Mouse (Mus musculus) layer of hippocampus, adult 9-10 months (tissue): ENCODE measurements at regions not wholly inside any gene's neighbourhood (a gene's known extent, or its start where the extent isn't known, plus 50 kb on each side); places are given as distances from the start of the nearest gene placed in this dataset.
"Not testable (repeated sequence)": the region's sequence is repeated elsewhere in the genome, so short reads cannot be mapped to it uniquely, and the experiment has no call there.

ENCODE experiments used
- DNase-seq: peaks from one replicate; pipeline ENCODE4 v3.0.0; 2022; ENCODE audit warnings: low spot score

GRCm38 (mm10) chr6:7120136-7120535 is 164.3 kb downstream of the Sdhaf3 start:
- peak; percentile 13 for DNase-seq

- no peak for DNase-seq
These were observed 177.2 kb downstream of the Sdhaf3 start for GRCm38 (mm10) chr6:7133042-7133441.

GRCm38 (mm10) chr6:7134062-7134461 is 178.3 kb downstream of the Sdhaf3 start:
- no peak for DNase-seq

DNA sequence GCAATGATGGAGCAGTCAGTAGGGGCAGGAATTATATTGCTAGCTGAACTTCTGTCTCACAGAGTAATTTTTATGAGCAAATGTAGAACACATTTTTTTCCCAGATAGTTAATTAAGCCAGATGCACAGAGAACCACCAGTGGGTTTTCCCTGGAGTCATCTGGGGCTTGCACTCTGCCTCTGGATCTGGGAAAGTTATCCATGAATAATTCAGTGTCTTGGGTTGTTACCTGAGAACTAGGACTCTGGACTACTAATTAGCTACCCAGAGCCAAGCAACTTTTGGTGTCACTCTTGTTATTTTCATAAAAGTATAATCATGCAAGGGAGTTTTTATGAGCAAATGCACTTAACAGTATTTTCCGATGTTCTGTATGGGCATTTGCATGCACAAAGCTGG is 179.1 kb downstream of the Sdhaf3 start:
- DNase-seq: no peak

DNA sequence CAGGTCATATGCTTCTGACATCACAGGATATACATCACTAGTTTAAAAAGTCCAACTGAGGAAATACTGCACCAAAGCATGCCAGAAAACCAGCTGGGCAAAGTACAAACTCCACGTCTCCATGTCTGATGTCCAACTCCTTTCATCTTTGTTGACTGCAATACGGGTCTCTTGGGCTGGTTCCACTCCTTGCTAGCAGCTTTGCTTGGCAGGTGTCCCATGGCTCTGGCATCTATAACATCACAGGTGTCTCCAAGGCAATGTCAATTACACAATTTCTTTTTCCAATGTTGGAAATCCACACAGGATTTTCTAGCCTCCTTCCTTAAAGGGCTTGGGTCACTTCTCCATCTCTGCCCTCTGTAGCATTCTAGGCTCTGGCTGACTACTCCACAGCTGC is 225.9 kb downstream of the Sdhaf3 start:
- DNase-seq: no peak

GRCm38 (mm10) chr6:7199046-7199599 is 243.3 kb downstream of the Sdhaf3 start:
- no peak for DNase-seq

DNA sequence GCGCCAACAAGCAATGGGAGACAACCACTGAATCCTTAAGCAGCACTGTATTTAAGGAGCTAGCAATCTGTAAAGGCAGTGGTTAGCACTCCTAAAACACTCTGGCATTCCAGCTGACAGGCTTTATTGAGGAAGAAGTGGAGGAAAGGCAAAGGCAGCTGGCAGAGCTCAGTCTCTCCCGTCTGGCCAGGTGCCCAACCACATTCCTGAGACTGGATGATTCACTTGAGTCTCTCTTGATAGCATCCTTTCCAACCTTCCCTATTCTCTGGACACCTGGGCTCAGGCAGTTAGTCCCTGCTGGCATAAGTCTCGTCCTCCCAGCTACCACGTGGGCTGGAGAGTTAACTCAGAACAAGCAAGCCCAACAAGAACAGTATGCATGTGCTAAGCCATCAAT is 260.1 kb downstream of the Sdhaf3 start:
- DNase-seq: no peak

GRCm38 (mm10) chr6:7252286-7252685 is 296.5 kb downstream of the Sdhaf3 start:
- DNase-seq: no peak

- no peak for DNase-seq
These were observed 277.2 kb upstream of the Tac1 start for GRCm38 (mm10) chr6:7277431-7277830.

DNA sequence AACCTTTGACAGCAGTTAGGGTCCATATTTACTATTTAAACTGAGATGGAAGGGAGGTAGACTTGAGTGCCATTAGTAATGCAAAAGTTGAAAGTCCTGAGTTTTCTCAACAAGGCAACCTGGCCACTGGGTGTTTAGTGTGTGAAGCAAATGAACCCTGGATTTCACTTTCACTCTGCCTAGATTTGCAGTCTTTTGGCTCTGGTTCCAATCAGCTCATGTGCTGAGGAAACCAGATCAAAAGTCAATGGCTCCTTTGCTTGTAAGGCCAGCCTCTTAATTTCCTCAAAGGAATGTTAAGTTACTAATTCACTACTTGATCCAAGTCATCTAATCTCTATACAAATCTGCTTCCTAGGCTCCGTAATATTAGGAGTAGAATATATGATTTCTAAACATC is 247.7 kb upstream of the Tac1 start:
- no peak for DNase-seq

- DNase-seq: no peak
These were observed 241.2 kb upstream of the Tac1 start for GRCm38 (mm10) chr6:7313496-7313895.

GRCm38 (mm10) chr6:7326974-7327373 is 227.7 kb upstream of the Tac1 start:
- DNase-seq: no peak

- no peak for DNase-seq
These were observed 198.0 kb upstream of the Tac1 start for GRCm38 (mm10) chr6:7356634-7357033.

DNA sequence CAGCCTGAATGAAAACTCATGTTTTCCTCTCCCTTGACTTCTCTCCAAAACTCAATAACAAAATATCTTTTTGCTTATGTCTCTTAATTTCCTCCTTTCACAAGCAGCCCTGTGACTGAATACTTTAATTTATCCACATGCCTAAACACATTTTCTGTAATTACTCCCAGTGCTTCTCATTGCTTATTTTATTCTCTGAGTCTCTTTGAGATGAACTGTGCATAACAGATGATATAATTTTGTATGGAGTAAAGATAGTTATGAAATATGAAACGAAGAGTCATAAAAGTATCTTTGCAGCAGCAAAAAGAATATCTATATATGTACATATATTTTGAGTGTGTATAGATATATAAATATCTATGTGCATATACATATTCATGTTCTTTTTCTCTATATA is 187.5 kb upstream of the Tac1 start:
- DNase-seq: no peak

GRCm38 (mm10) chr6:7374629-7375028 is 180.1 kb upstream of the Tac1 start:
- DNase-seq: no peak

DNA sequence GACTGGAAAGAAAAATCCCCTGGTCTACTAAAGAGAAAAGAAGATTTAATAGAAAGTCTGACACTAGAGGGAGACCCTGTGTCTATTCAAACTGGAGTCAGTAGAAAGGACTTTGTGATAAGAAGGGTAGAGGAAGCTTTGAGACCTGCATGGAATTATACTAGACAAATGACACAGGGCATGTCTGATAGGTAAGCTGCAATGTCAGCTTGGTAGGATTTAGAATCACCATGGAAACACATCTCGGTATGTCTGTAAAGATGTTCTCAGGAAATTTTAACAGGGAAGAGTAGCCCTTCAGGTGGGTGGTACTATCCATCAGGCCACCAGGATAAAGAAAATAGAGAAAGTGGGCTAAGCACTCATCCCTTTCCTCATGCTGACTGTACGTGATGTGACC is 178.8 kb upstream of the Tac1 start:
- no peak for DNase-seq

DNA sequence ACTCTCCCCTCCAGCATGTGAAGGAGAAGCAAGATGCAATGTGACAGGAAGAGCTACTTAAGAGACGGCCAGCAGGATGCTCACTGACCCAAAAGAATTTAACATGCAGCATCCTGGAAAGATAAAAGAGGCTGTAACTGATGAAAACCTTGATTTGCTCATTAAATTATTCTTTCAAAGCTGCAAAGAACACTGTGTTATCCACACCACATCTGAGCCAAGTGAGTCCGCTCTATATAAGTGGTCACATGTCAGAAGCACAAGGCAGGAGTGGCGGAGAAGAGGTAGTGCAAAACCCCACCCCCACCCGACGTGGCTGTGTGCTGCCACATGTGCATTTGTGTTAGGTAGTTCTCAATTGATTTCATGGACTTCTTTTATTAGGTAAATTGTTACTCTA is 176.0 kb upstream of the Tac1 start:
- DNase-seq: no peak

DNA sequence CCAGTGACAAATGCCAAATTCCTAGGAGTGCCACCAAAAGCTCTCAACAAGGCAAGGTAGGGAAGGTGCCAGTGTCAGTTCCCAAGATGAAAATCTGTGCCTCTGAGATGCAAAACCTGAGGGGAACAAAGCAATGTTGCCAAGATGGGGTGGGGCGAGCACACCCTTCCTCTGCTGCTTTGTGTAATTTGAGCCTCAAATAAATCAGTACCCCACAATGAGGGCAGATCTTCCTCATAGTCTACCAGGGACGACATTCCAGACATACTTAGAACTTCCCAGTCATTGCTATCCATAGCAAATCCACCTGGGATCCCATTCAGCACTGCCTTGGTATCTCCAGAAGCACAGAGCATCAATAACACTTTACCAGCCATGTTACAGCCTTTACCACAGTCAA is 129.9 kb upstream of the Tac1 start:
- DNase-seq: no peak

GRCm38 (mm10) chr6:7441725-7442124 is 113.0 kb upstream of the Tac1 start:
- no peak for DNase-seq

GRCm38 (mm10) chr6:7442286-7442685 is 112.4 kb upstream of the Tac1 start:
- DNase-seq: not testable (repeated sequence)

- no peak for DNase-seq
These were observed 98.8 kb upstream of the Tac1 start for GRCm38 (mm10) chr6:7455881-7456280.

- no peak for DNase-seq
These were observed 90.8 kb upstream of the Tac1 start for GRCm38 (mm10) chr6:7463896-7464295.

DNA sequence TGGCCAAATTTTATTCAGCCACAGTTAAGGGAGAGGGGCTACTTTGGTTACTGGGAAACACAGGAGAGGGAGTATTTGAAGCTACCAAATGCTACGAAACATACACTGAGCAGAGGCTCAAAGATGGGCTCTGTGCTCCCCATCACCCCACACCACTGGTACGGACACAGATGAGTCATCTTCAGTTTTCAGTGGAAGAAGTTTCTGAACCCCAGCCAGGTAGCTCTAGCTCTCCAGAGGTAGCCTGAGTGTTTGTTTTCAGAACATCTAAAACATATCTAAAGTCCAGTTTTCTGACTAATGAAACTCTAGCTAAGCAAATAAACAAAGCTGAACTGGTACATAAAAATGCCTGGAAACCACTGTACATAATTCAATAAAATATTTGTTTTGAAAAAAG is 90.3 kb upstream of the Tac1 start:
- DNase-seq: no peak

GRCm38 (mm10) chr6:7472366-7473026 is 82.2 kb upstream of the Tac1 start:
- DNase-seq: peak; percentile 8
